Mouse (Mus musculus): ENCODE results near the gene Cd2ap. TPM values are rescaled to one million over a fixed set of nuclear protein-coding genes. Genes with fewer than 3 reads are reported as not detected.
"Not testable (repeated sequence)": the region's sequence is repeated elsewhere in the genome, so short reads cannot be mapped to it uniquely, and the experiment has no call there.

Gene Cd2ap
- polyA plus RNA-seq (2015; fragmentation: Nextera tagmentation; extraction: Ambion mirVana): 8.5 and 8.6 TPM in 2 replicates

DNA sequence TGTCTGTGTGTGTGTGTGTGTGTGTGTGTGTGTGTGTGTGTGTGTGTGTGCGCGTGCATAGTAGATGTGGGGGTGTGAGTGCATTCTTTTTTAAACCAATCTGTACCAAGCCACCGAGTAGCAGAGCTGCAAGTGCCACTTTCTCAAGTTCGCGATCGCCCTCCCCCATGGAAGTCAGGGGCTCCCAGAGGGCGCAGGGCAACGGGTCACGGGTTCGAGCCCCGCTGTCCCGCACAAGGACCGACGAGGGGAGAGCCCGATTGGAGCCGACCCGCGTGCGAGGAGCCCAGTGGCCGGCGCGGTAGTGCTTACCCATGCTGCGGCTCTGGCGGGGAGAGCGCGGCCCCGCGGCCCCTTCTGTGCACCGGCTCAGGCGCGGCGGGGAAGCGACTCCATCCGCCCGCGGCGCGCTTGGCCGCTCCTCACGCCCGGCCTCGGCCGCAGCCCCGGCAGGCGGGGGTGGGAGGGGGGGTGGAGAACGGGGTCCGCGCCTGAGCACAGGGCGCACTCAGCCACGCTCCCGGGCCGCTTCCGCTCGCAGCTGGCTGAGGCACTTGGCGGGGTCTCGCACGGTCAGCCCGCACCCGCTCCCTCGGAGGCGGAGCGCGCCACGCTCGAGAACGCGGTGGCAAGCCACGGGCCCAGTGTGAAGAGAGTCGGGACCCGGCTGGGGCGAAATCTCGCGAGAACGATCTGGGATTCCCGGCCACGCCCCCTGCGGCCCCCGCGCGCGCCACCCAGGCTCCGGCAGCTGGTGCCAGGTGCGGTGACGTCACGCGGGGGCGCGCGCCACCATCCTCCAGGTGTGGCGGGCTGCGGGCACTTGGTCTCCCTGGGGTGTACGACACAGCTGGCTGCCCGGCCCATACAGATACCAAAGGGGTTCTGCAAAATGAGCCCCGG, at the start of gene Cd2ap:
Cd2ap (minus strand) TSS at position 665 of the 903 bp plus-strand sequence.
- no peaks in the 10 kb centered on the region for H3K27me3 ChIP-seq
- ATAC-seq (ENCODE audit: low read depth): peak; percentile 98
- under 1% methylated on average over 77 of the region's 94 CpGs for WGBS
- H3K4me2 ChIP-seq: peak within 1 kb of the TSS; percentile 90
- H3K4me1 ChIP-seq (replicated peaks): peaks cover 18% of the 10 kb centered on the region
- peak within 1 kb of the TSS; percentile 96 for H3K9ac ChIP-seq
- no peaks in the 10 kb centered on the region for H3K36me3 ChIP-seq
- H3K4me3 ChIP-seq: peak within 1 kb of the TSS; percentile 89
- H3K27ac ChIP-seq (replicated peaks): peak within 1 kb of the TSS; percentile 95
- no peaks in the 10 kb centered on the region for H3K9me3 ChIP-seq

DNA sequence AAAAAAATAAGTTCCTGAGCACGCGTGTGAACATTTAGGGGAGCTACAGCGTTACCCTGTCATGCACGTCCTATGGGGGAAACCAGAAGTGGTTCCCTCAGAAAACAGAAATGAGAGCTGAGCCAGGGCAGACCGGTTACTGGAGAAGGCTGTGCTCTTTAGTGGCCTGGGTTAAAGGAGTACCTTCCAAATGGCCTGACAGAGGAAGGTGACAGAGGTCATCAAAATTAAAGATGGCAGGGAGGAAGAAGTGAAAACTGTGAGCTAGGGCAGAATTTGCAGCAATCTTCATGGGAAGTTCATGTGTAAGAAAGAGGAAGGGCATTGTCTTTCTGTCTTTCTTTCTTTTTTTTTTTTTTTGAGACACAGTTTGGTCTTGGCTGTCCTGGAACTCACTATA, 48.3 kb upstream of the Cd2ap start:
- H3K9me3 ChIP-seq: no peaks in the 10 kb centered on the region
- no peak for ATAC-seq (ENCODE audit: low read depth)
- no peak overlapping the region for H3K9ac ChIP-seq
- no peaks in the 10 kb centered on the region for H3K27me3 ChIP-seq
- H3K4me2 ChIP-seq: no peak overlapping the region
- H3K36me3 ChIP-seq: no peaks in the 10 kb centered on the region
- WGBS: 95% methylated on average over 5 of the region's 5 CpGs
- H3K27ac ChIP-seq (replicated peaks): no peak overlapping the region
- no peak overlapping the region for H3K4me3 ChIP-seq
- no peaks in the 10 kb centered on the region for H3K4me1 ChIP-seq (replicated peaks)

DNA sequence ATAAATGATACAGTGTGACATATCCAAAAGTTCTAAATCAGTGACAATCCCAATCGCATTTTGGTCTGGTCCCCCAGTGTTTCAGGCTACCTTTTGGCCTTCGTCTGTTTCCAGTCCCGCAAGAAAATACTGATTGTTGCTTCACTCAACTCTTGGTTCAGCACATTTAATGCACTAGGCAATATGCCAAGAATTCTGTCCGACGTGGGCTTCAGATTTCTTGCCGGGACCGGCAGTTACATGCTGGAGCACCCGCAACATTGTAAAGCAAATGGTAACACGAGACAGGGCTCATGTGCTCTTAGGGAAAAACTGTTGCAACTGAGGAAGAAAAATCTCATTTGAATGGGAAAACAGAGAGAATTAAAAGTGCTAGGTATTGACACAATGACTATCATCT, 42.3 kb upstream of the Cd2ap start:
- ATAC-seq (ENCODE audit: low read depth): no peak
- WGBS: 78% methylated on average over 9 of the region's 9 CpGs
- H3K4me3 ChIP-seq: no peak overlapping the region
- no peak overlapping the region for H3K27ac ChIP-seq (replicated peaks)
- H3K4me2 ChIP-seq: no peak overlapping the region
- no peaks in the 10 kb centered on the region for H3K9me3 ChIP-seq
- H3K36me3 ChIP-seq: no peaks in the 10 kb centered on the region
- no peaks in the 10 kb centered on the region for H3K4me1 ChIP-seq (replicated peaks)
- no peaks in the 10 kb centered on the region for H3K27me3 ChIP-seq
- H3K9ac ChIP-seq: no peak overlapping the region

DNA sequence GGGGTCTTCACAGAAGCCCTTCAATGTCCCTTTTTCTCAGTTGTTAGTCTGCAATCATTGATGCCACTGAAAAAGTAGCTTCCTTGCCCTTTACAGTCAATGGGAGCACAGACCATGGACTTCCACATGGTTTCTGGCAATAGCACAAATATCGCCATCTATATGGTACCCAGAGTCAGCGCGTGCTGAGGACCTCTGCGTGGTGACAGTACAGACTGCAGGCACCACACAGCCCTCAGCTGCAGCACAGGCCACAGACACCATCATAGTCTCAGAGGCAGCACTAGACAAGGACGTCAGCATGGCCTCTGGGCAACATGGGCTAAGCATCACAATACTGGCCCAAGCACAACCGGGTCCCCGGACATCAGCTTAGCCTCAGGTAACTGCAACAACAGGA, 38.3 kb upstream of the Cd2ap start:
- Histone ChIP-seq H3K4me2 (no peak overlapping the region), H3K4me1 (replicated peaks) (no peaks in the 10 kb centered on the region), H3K9me3 (no peaks in the 10 kb centered on the region), H3K4me3 (no peak overlapping the region), H3K27ac (replicated peaks) (no peak overlapping the region), H3K9ac (no peak overlapping the region), H3K27me3 (no peaks in the 10 kb centered on the region), H3K36me3 (no peaks in the 10 kb centered on the region)
- whole genome bisulfite sequencing: 92% methylated on average over 7 of the region's 7 CpGs
- no peak for ATAC-seq (ENCODE audit: low read depth)

DNA sequence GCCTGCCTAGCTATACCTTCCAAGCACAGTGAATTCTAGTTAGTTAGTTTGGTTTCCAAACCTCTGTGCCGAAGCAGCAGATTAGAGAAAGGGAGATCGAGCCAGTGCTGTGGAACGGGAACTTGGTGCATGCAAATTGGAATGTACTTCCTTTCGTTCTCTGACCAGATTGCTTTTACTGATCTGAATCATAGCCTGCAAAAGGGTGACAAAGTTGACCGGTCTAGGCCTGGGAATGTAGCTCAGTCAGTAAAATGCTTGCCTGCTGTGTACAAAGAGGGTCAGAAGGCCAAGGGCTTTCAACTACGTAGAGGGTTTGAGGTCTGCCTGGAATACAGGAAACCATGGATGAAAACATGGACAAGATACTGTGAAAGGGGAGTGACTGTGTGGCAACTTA, 35.7 kb upstream of the Cd2ap start:
- no peak overlapping the region for H3K27ac ChIP-seq (replicated peaks)
- no peaks in the 10 kb centered on the region for H3K27me3 ChIP-seq
- no peaks in the 10 kb centered on the region for H3K4me1 ChIP-seq (replicated peaks)
- no peaks in the 10 kb centered on the region for H3K9me3 ChIP-seq
- H3K4me2 ChIP-seq: no peak overlapping the region
- no peak overlapping the region for H3K4me3 ChIP-seq
- WGBS: 77% methylated on average over 6 of the region's 6 CpGs
- H3K9ac ChIP-seq: no peak overlapping the region
- no peak for ATAC-seq (ENCODE audit: low read depth)
- no peaks in the 10 kb centered on the region for H3K36me3 ChIP-seq

DNA sequence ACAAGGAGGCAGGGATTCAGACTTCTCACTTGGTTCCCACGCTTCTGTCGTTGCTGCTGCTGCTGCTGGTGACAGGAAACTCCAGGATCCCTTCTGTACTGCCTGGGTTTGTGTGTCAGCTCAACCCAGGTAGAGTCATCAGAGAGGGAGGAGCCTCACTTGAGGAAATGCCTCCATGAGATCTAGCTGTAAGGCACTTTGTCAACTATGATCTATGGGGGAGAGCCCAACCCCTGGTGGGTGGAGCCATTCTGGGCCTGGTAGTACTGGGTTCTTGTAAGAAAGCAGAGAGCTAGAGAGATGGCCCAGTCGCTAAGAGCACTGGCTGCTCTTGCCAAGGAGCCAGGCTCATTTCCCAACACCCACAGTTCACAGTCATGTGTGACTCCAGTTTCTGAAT, 34.0 kb upstream of the Cd2ap start:
- Histone ChIP-seq H3K9ac (no peak overlapping the region), H3K4me1 (replicated peaks) (no peaks in the 10 kb centered on the region), H3K4me2 (no peak overlapping the region), H3K4me3 (no peak overlapping the region), H3K27ac (replicated peaks) (no peak overlapping the region), H3K9me3 (no peaks in the 10 kb centered on the region), H3K36me3 (no peaks in the 10 kb centered on the region), H3K27me3 (no peaks in the 10 kb centered on the region)
- WGBS: 86% methylated on average over 3 of the region's 3 CpGs
- no peak for ATAC-seq (ENCODE audit: low read depth)

DNA sequence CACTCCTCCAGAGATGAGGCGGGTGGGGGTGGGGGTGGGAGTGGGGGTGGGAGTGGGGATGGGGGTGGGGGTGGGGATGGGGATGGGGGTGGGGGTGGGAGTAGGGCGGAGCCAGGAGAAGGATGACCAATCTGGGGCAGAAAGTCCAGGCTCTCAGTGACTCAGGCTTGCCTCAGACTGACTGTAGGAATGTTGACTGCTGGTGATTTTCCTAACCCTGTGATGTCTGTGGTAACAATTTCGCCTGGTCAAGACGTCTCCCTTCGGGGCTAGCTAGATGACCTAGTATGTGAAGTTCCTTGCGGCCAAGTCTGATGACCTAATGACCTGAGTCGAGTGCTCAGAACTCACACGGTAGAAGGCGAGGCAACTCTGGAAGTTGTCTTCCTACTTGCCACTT, 32.9 kb upstream of the Cd2ap start:
- Histone ChIP-seq H3K27me3 (no peaks in the 10 kb centered on the region), H3K36me3 (no peaks in the 10 kb centered on the region), H3K4me2 (no peak overlapping the region), H3K4me3 (no peak overlapping the region), H3K27ac (replicated peaks) (no peak overlapping the region), H3K9ac (no peak overlapping the region), H3K9me3 (no peaks in the 10 kb centered on the region), H3K4me1 (replicated peaks) (no peaks in the 10 kb centered on the region)
- WGBS: 85% methylated on average over 9 of the region's 9 CpGs
- ATAC-seq (ENCODE audit: low read depth): no peak

DNA sequence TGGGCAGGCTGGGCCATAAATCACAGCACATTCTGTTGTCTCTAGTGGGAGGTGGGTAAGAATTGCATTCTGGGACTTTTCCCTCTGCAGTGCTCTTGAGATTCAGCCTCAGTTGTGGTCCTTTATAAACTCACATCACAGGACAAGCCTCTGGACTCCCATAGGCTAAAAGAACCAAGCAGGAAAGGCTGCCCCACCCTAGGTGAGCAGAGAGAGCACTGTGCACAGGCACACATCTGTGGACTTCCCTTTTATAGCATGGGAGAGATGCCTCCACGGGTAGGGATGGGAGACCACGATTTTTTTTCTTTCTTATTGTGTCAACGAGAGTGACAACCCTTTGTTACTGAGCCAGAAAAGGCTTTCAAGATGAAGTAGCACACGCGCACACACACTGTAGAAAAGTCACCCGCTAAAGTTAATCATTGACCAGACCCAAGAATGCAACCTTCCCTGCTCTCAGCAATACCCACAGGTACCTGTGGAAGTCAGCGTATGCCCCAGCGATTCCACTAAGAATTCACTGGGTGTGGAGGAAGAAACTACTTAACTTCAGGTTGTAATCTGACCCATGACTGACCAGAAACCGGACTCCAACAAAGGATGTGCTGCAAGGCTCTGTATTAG, 32.4 kb upstream of the Cd2ap start:
- Histone ChIP-seq H3K9me3 (no peaks in the 10 kb centered on the region), H3K4me2 (no peak overlapping the region), H3K4me1 (replicated peaks) (no peaks in the 10 kb centered on the region), H3K9ac (no peak overlapping the region), H3K27ac (replicated peaks) (no peak overlapping the region), H3K36me3 (no peaks in the 10 kb centered on the region), H3K27me3 (no peaks in the 10 kb centered on the region), H3K4me3 (no peak overlapping the region)
- 45% methylated on average over 9 of the region's 9 CpGs for WGBS
- ATAC-seq (ENCODE audit: low read depth): no peak

DNA sequence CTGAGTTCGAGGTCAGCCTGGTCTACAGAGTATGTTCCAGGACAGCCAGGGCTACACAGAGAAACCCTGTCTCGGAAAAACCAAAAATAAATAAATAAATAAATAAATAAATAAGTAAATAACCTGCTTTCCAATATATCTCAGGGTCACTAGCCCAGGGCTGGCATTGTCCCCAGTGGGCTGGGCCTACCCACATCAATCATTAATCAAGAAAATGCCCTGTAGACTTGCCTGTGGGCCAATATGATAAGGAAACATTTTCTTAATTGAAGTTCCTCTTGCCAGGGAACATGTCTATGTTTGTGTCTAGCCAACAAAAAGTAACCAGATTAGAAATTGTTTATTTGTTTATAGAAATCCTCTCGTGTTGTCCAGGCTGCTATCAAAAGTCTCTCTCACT, 31.7 kb upstream of the Cd2ap start:
- Histone ChIP-seq H3K27me3 (no peaks in the 10 kb centered on the region), H3K9me3 (no peaks in the 10 kb centered on the region), H3K36me3 (no peaks in the 10 kb centered on the region), H3K4me2 (no peak overlapping the region), H3K9ac (no peak overlapping the region), H3K27ac (replicated peaks) (no peak overlapping the region), H3K4me1 (replicated peaks) (no peaks in the 10 kb centered on the region), H3K4me3 (no peak overlapping the region)
- 92% methylated on average over 3 of the region's 3 CpGs for WGBS
- ATAC-seq (ENCODE audit: low read depth): no peak

DNA sequence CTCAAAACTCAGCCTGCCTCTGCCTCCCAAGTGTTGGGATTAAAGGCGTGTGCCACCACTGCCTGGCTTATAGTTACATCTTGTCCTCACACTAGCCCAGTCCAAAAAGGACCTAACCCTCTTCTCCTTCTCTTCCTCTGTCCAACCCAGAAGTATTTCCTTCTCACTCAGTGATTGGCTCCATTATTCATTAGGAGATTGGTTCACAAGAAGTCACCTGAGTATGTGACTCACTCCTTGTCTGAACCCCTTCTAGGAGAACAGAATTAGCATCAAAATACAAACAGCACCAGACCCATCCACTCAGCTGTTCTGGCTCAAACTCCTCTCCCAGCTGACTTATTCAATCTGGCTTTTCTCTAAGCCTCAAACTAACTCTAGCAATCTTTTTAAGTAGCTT, 30.0 kb upstream of the Cd2ap start:
- H3K4me2 ChIP-seq; H3K27ac ChIP-seq (replicated peaks); H3K4me1 ChIP-seq (replicated peaks); H3K36me3 ChIP-seq; H3K9me3 ChIP-seq; H3K4me3 ChIP-seq; H3K27me3 ChIP-seq; H3K9ac ChIP-seq; ATAC-seq (ENCODE audit: low read depth): not testable (repeated sequence)
- WGBS: 89% methylated on average over 1 of the region's 1 CpGs

DNA sequence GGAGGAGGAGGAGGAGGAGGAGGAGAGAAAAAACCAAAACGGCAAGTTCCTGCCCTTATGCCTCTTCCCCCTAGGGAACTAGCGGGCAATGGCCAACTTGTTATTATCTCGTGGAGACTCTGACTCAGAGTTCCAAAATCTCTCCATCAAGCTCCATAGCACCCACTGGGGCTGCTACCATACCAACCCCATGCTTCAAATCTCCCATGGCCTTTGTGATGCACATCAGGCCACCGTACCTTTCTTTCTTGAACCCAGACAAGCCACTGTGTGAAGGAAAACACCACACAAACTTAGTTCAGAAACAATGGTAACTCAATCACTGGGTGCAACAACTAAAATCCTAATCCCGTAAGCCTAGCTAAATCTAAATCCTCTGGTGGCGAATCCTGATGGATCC, 29.5 kb upstream of the Cd2ap start:
- Histone ChIP-seq H3K27ac (replicated peaks) (no peak overlapping the region), H3K36me3 (no peaks in the 10 kb centered on the region), H3K4me1 (replicated peaks) (no peaks in the 10 kb centered on the region), H3K9me3 (no peaks in the 10 kb centered on the region), H3K27me3 (no peaks in the 10 kb centered on the region), H3K4me3 (no peak overlapping the region), H3K4me2 (no peak overlapping the region), H3K9ac (no peak overlapping the region)
- ATAC-seq (ENCODE audit: low read depth): no peak
- 89% methylated on average over 6 of the region's 6 CpGs for WGBS

DNA sequence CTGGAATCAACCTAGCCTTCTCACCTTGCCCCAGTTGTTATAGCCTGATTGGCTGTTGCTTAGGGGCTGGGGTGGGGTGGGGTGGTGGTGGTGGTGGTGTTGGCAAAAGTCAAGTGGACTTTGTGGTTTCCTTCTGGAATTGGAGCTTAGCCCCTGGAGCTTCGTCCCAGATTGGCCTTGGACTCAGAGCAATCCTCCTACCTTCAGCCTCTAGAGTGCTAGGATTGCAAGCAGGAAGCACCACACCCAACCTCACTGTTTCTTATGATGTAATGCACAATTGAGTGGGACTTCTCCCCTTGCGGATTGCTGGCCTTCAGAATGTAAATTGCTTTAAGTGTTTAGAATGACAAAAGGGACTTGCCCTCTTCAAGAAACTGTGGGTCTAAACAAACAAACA, 24.3 kb upstream of the Cd2ap start:
- no peaks in the 10 kb centered on the region for H3K36me3 ChIP-seq
- H3K4me1 ChIP-seq (replicated peaks): no peaks in the 10 kb centered on the region
- WGBS: 66% methylated on average over 2 of the region's 2 CpGs
- 0 out of 2 replicates have a peak, but pooled peaks cover 3% of the 10 kb centered on the region for H3K9me3 ChIP-seq
- H3K9ac ChIP-seq: no peak overlapping the region
- no peak overlapping the region for H3K4me2 ChIP-seq
- no peak overlapping the region for H3K4me3 ChIP-seq
- H3K27ac ChIP-seq (replicated peaks): no peak overlapping the region
- ATAC-seq (ENCODE audit: low read depth): no peak
- H3K27me3 ChIP-seq: no peaks in the 10 kb centered on the region
